Mouse (Mus musculus) kidney, adult 2 months (tissue): Measurements from ENCODE around the gene Hoxa2.

Experiments used
- CTCF ChIP-seq: fragments of 200-500 bp; conservative IDR thresholded peaks from 2 replicates; pipeline ENCODE4 v1.5.1; 2011; ENCODE audit warnings: low read depth, mild to moderate bottlenecking, control low read depth, low read length, moderate library complexity, mixed read lengths; ENCODE audit not compliant: insufficient read depth, insufficient read length
- POLR2A ChIP-seq: fragments of 200-500 bp; IDR thresholded peaks from one replicate; pipeline ENCODE4 v1.6.1; 2011; ENCODE audit warnings: low read depth, low read length, control low read depth

DNA sequence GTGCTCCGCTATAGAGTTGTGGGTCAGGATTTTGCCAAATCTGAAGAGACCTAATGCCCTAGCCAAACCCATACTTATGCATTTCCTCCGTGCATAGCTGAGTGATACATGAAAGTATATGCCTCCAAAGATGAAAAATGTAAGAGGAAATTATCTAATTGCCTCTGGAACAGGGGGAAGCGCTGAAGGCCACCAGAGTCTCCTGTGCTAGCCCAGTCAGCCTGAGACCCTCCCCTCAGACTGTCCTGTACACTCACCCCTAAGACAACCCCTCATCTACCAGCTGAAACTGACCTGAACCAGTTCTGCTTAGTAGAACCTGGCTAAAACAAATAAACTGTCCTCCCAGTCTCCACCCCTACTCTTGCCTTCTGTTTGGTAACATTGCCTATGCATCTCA, 16.1 kb upstream of the Hoxa2 start:
- TF ChIP-seq POLR2A = no peak
- no peak for TF ChIP-seq CTCF
